Mouse (Mus musculus) limb, embryonic 13.5 days (tissue): ENCODE measurements around the gene Gm15217. TPM values are rescaled to one million over a fixed set of nuclear protein-coding genes. Genes with fewer than 3 reads are reported as not detected.
A peak's percentile ranks its signal among the peaks of the same experiment; 100 is the strongest.

ENCODE experiments used
- ATAC-seq: fragments of 200-750 bp; cut with Nextera tagmentation; 2 replicates; pipeline ENCODE4 v1.8.0; 2017; ENCODE audit warnings: low read depth, moderate number of reproducible peaks, moderate TSS enrichment; ENCODE audit not compliant: low FRiP score
- H3K27ac ChIP-seq: fragments of 300-500 bp; sonication (generic); 2 replicates; pipeline ENCODE4 v1.5.1; 2015; ENCODE audit warnings: inconsistent platforms, mild to moderate bottlenecking, moderate library complexity
- H3K27me3 ChIP-seq: fragments of 300-500 bp; sonication (generic); 2 replicates; pipeline ENCODE4 v1.6.1; 2015; ENCODE audit warnings: mild to moderate bottlenecking, inconsistent platforms
- H3K36me3 ChIP-seq: fragments of 300-500 bp; sonication (generic); 2 replicates; pipeline ENCODE4 v1.6.1; 2015; ENCODE audit warnings: inconsistent platforms, mild to moderate bottlenecking, moderate library complexity
- H3K4me1 ChIP-seq: fragments of 300-500 bp; sonication (generic); 2 replicates; pipeline ENCODE4 v1.6.1; 2015; ENCODE audit warnings: inconsistent platforms
- H3K4me2 ChIP-seq: fragments of 300-500 bp; sonication (generic); replicated peaks from 2 replicates; pipeline ENCODE4 v1.6.1; 2015; ENCODE audit warnings: inconsistent platforms, mild to moderate bottlenecking, moderate library complexity
- H3K4me3 ChIP-seq: fragments of 300-500 bp; sonication (generic); 2 replicates; pipeline ENCODE4 v1.5.1; 2015; ENCODE audit warnings: moderate library complexity, mild to moderate bottlenecking, inconsistent platforms
- H3K9ac ChIP-seq: fragments of 300-500 bp; sonication (generic); 2 replicates; pipeline ENCODE4 v1.6.1; 2015; ENCODE audit warnings: mild to moderate bottlenecking, inconsistent platforms
- H3K9me3 ChIP-seq: fragments of 300-500 bp; sonication (generic); 2 replicates; pipeline ENCODE4 v1.6.1; 2016; ENCODE audit warnings: inconsistent platforms
- WGBS: fragments of 180-500 bp; shearing (Covaris S2); methylation state at CpG from one replicate; pipeline ENCODE4 v1.1.7; 2015; 5-methylcytosine and 5-hydroxymethylcytosine counted together
- polyA plus RNA-seq: library from polyadenylated mRNA; unstranded; fragments of >200 nt; fragmentation: Nextera tagmentation; extraction: Ambion mirVana; gene quantifications from 2 replicates; pipeline ENCODE4 v1.2.1, GENCODE M21; 2015

Gm15217 gene
- 0.34 TPM in 1 of 2 replicates, not detected in the other for polyA plus RNA-seq

GRCm38 (mm10) chr14:46379285-46379684, at the start of gene Gm15217:
Gene Gm15217, plus strand, starts transcription at chr14:46379414.
- peak within 1 kb of the TSS; percentile 63; the same call in 1 of the 2 replicates for H3K27ac ChIP-seq
- ATAC-seq: no peak
- H3K9ac ChIP-seq: 0 out of 2 replicates have a peak within 1 kb of the TSS, but pooled peaks have one; percentile 13
- H3K9me3 ChIP-seq: no peaks in the 10 kb centered on the region
- peak within 1 kb of the TSS; percentile 71 for H3K4me2 ChIP-seq
- peak within 1 kb of the TSS; percentile 37 for H3K4me3 ChIP-seq
- peaks cover 43% of the 10 kb centered on the region for H3K4me1 ChIP-seq
- H3K27me3 ChIP-seq: peaks cover 17% of the 10 kb centered on the region
- peaks cover 13% of the 10 kb centered on the region for H3K36me3 ChIP-seq
- 81% methylated on average over 12 of the region's 12 CpGs for WGBS

- Histone ChIP-seq H3K9ac (no peak overlapping the region), H3K4me2 (no peak overlapping the region), H3K9me3 (no peaks in the 10 kb centered on the region), H3K27ac (no peak overlapping the region), H3K4me1 (peaks cover 6% of the 10 kb centered on the region; the same call in 1 of the 2 replicates), H3K36me3 (no peaks in the 10 kb centered on the region), H3K27me3 (no peaks in the 10 kb centered on the region), H3K4me3 (no peak overlapping the region)
- ATAC-seq: no peak
- 66% methylated on average over 8 of the region's 8 CpGs for WGBS
These were observed 45.6 kb upstream of the Gm15217 start for GRCm38 (mm10) chr14:46333421-46334237.

- no peak for ATAC-seq
- H3K27ac ChIP-seq: no peak overlapping the region
- no peaks in the 10 kb centered on the region for H3K9me3 ChIP-seq
- H3K36me3 ChIP-seq: no peaks in the 10 kb centered on the region
- H3K4me2 ChIP-seq: no peak overlapping the region
- no peaks in the 10 kb centered on the region for H3K4me1 ChIP-seq
- no peak overlapping the region for H3K4me3 ChIP-seq
- no peak overlapping the region for H3K9ac ChIP-seq
- H3K27me3 ChIP-seq: no peaks in the 10 kb centered on the region
- 84% methylated on average over 11 of the region's 11 CpGs for WGBS
These were observed 40.4 kb upstream of the Gm15217 start for GRCm38 (mm10) chr14:46338801-46339200.

GRCm38 (mm10) chr14:46344750-46345149, 34.5 kb upstream of the Gm15217 start:
- Histone ChIP-seq H3K9me3 (0 out of 2 replicates have a peak, but pooled peaks cover 14% of the 10 kb centered on the region), H3K36me3 (no peaks in the 10 kb centered on the region), H3K9ac (no peak overlapping the region), H3K4me2 (no peak overlapping the region), H3K27me3 (no peaks in the 10 kb centered on the region), H3K27ac (no peak overlapping the region), H3K4me1 (no peaks in the 10 kb centered on the region), H3K4me3 (no peak overlapping the region)
- no peak for ATAC-seq

GRCm38 (mm10) chr14:46357286-46357685, 21.9 kb upstream of the Gm15217 start:
- peaks cover 7% of the 10 kb centered on the region; the same call in 1 of the 2 replicates for H3K27me3 ChIP-seq
- no peaks in the 10 kb centered on the region for H3K36me3 ChIP-seq
- no peak overlapping the region for H3K4me3 ChIP-seq
- peaks cover 14% of the 10 kb centered on the region for H3K4me1 ChIP-seq
- 46% methylated on average over 7 of the region's 7 CpGs for WGBS
- H3K4me2 ChIP-seq: no peak overlapping the region
- H3K27ac ChIP-seq: no peak overlapping the region
- ATAC-seq: no peak
- no peak overlapping the region for H3K9ac ChIP-seq
- H3K9me3 ChIP-seq: no peaks in the 10 kb centered on the region

- Histone ChIP-seq H3K27ac (no peak overlapping the region), H3K4me2 (no peak overlapping the region), H3K9ac (no peak overlapping the region), H3K27me3 (peaks cover 7% of the 10 kb centered on the region; the same call in 1 of the 2 replicates), H3K9me3 (no peaks in the 10 kb centered on the region), H3K36me3 (no peaks in the 10 kb centered on the region), H3K4me1 (peaks cover 15% of the 10 kb centered on the region), H3K4me3 (no peak overlapping the region)
- ATAC-seq: no peak
- WGBS: 40% methylated on average over 8 of the region's 8 CpGs
These were observed 21.5 kb upstream of the Gm15217 start for GRCm38 (mm10) chr14:46357696-46358095.

- Histone ChIP-seq H3K27ac (no peak overlapping the region), H3K4me3 (no peak overlapping the region), H3K9me3 (no peaks in the 10 kb centered on the region), H3K27me3 (peaks cover 4% of the 10 kb centered on the region; the same call in 1 of the 2 replicates), H3K36me3 (no peaks in the 10 kb centered on the region), H3K4me1 (peaks cover 7% of the 10 kb centered on the region), H3K9ac (no peak overlapping the region), H3K4me2 (no peak overlapping the region)
- WGBS: 36% methylated on average over 10 of the region's 10 CpGs
- no peak for ATAC-seq
These were observed 16.0 kb upstream of the Gm15217 start for GRCm38 (mm10) chr14:46363209-46363608.

GRCm38 (mm10) chr14:46372452-46372851, 6.8 kb upstream of the Gm15217 start:
- Histone ChIP-seq H3K4me3 (no peak overlapping the region), H3K4me2 (no peak overlapping the region), H3K36me3 (no peaks in the 10 kb centered on the region), H3K9ac (no peak overlapping the region), H3K27ac (no peak overlapping the region), H3K9me3 (no peaks in the 10 kb centered on the region), H3K27me3 (no peaks in the 10 kb centered on the region), H3K4me1 (no peaks in the 10 kb centered on the region)
- WGBS: 17% methylated on average over 9 of the region's 9 CpGs
- ATAC-seq: no peak

GRCm38 (mm10) chr14:46375796-46376195, 3.4 kb upstream of the Gm15217 start:
- H3K27ac ChIP-seq: no peak overlapping the region
- H3K27me3 ChIP-seq: peaks cover 11% of the 10 kb centered on the region; the same call in 1 of the 2 replicates
- H3K4me3 ChIP-seq: no peak overlapping the region
- no peaks in the 10 kb centered on the region for H3K36me3 ChIP-seq
- H3K9ac ChIP-seq: no peak overlapping the region
- peaks cover 14% of the 10 kb centered on the region for H3K4me1 ChIP-seq
- no peak for ATAC-seq
- WGBS: 67% methylated on average over 5 of the region's 5 CpGs
- H3K4me2 ChIP-seq: no peak overlapping the region
- no peaks in the 10 kb centered on the region for H3K9me3 ChIP-seq

GRCm38 (mm10) chr14:46380286-46380721, 1.1 kb downstream of the Gm15217 start:
- H3K4me1 ChIP-seq: peaks cover 53% of the 10 kb centered on the region
- H3K4me3 ChIP-seq: peak overlapping the region; percentile 37
- no peaks in the 10 kb centered on the region for H3K9me3 ChIP-seq
- peak overlapping the region; percentile 71 for H3K4me2 ChIP-seq
- ATAC-seq: peak; percentile 62; the same call in 1 of the 2 replicates
- 5% methylated on average over 31 of the region's 31 CpGs for WGBS
- 0 out of 2 replicates have a peak overlapping the region, but pooled peaks have one; percentile 13 for H3K9ac ChIP-seq
- peak overlapping the region; percentile 63; the same call in 1 of the 2 replicates for H3K27ac ChIP-seq
- peaks cover 17% of the 10 kb centered on the region for H3K27me3 ChIP-seq
- peaks cover 14% of the 10 kb centered on the region for H3K36me3 ChIP-seq

GRCm38 (mm10) chr14:46381457-46381856, 2.2 kb downstream of the Gm15217 start:
- ATAC-seq: peak; percentile 46
- H3K36me3 ChIP-seq: peaks cover 14% of the 10 kb centered on the region
- H3K27ac ChIP-seq: peak overlapping the region; percentile 53; the same call in 1 of the 2 replicates
- H3K9me3 ChIP-seq: no peaks in the 10 kb centered on the region
- WGBS: 22% methylated on average over 6 of the region's 6 CpGs
- no peak overlapping the region for H3K9ac ChIP-seq
- H3K4me3 ChIP-seq: no peak overlapping the region
- peak overlapping the region; percentile 71 for H3K4me2 ChIP-seq
- peaks cover 65% of the 10 kb centered on the region for H3K4me1 ChIP-seq
- H3K27me3 ChIP-seq: peaks cover 17% of the 10 kb centered on the region

- peak overlapping the region; percentile 87 for H3K4me2 ChIP-seq
- peaks cover 20% of the 10 kb centered on the region for H3K27me3 ChIP-seq
- ATAC-seq: no peak
- H3K9ac ChIP-seq: peak overlapping the region; percentile 72
- peak overlapping the region; percentile 61 for H3K4me3 ChIP-seq
- peaks cover 14% of the 10 kb centered on the region for H3K36me3 ChIP-seq
- peak overlapping the region; percentile 83 for H3K27ac ChIP-seq
- peaks cover 75% of the 10 kb centered on the region for H3K4me1 ChIP-seq
- no peaks in the 10 kb centered on the region for H3K9me3 ChIP-seq
- 1% methylated on average over 14 of the region's 14 CpGs for WGBS
These were observed 5.9 kb downstream of the Gm15217 start for GRCm38 (mm10) chr14:46384946-46385691.
